Mouse (Mus musculus): ENCODE results near the gene Gtf3c3. TPM values are rescaled to one million over a fixed set of nuclear protein-coding genes. Genes with fewer than 3 reads are reported as not detected.

Gtf3c3 gene
- polyA plus RNA-seq, 1 experiment from 2014 or later = 34.5 TPM

- 88% methylated on average over 4 of the region's 4 CpGs for WGBS
- Histone ChIP-seq H3K4me2 (replicated peaks; ENCODE audit: low read depth, low read length) (no peak overlapping the region), H3K9me3 (ENCODE audit: control insufficient read depth, low read length) (no peaks in the 10 kb centered on the region), H3K4me1 (replicated peaks; ENCODE audit: control insufficient read depth, insufficient read depth, low read length) (no peaks in the 10 kb centered on the region), H3K9ac (ENCODE audit: low read depth, low read length) (no peak overlapping the region), H3K27me3 (ENCODE audit: control insufficient read depth, insufficient read depth, low read length) (no peaks in the 10 kb centered on the region), H3K36me3 (ENCODE audit: control insufficient read depth, insufficient read depth, low read length) (no peaks in the 10 kb centered on the region), H3K4me3 (ENCODE audit: low read depth, low read length) (no peak overlapping the region), H3K27ac (ENCODE audit: low read depth, low read length) (no peak overlapping the region)
- DNase-seq (ENCODE audit: low spot score) = no peak
- ATAC-seq (ENCODE audit: low FRiP score) = no peak
Observed at GRCm38 (mm10) chr1:54422195-54422750, 16.5 kb downstream of the Gtf3c3 start.

- Histone ChIP-seq H3K4me2 (replicated peaks; ENCODE audit: low read depth, low read length) (no peak overlapping the region), H3K36me3 (ENCODE audit: control insufficient read depth, insufficient read depth, low read length) (no peaks in the 10 kb centered on the region), H3K9ac (ENCODE audit: low read depth, low read length) (no peak overlapping the region), H3K4me1 (replicated peaks; ENCODE audit: control insufficient read depth, insufficient read depth, low read length) (no peaks in the 10 kb centered on the region), H3K4me3 (ENCODE audit: low read depth, low read length) (no peak overlapping the region), H3K27ac (ENCODE audit: low read depth, low read length) (no peak overlapping the region), H3K27me3 (ENCODE audit: control insufficient read depth, insufficient read depth, low read length) (no peaks in the 10 kb centered on the region), H3K9me3 (ENCODE audit: control insufficient read depth, low read length) (no peaks in the 10 kb centered on the region)
- WGBS = 93% methylated on average over 3 of the region's 3 CpGs
- no peak for DNase-seq (ENCODE audit: low spot score)
- ATAC-seq (ENCODE audit: low FRiP score) = no peak
Observed at GRCm38 (mm10) chr1:54421670-54422069, 17.1 kb downstream of the Gtf3c3 start.

- Histone ChIP-seq H3K9me3 (ENCODE audit: control insufficient read depth, low read length) (no peaks in the 10 kb centered on the region), H3K36me3 (ENCODE audit: control insufficient read depth, insufficient read depth, low read length) (peaks cover 2% of the 10 kb centered on the region; the same call in 1 of the 2 replicates), H3K4me3 (ENCODE audit: low read depth, low read length) (no peak overlapping the region), H3K27me3 (ENCODE audit: control insufficient read depth, insufficient read depth, low read length) (no peaks in the 10 kb centered on the region), H3K4me2 (replicated peaks; ENCODE audit: low read depth, low read length) (no peak overlapping the region), H3K9ac (ENCODE audit: low read depth, low read length) (no peak overlapping the region), H3K27ac (ENCODE audit: low read depth, low read length) (no peak overlapping the region), H3K4me1 (replicated peaks; ENCODE audit: control insufficient read depth, insufficient read depth, low read length) (no peaks in the 10 kb centered on the region)
- ATAC-seq (ENCODE audit: low FRiP score) = no peak
- DNase-seq (ENCODE audit: low spot score) = no peak
Observed at GRCm38 (mm10) chr1:54402736-54403135, 36.0 kb downstream of the Gtf3c3 start.

- Histone ChIP-seq H3K9me3 (ENCODE audit: control insufficient read depth, low read length) (no peaks in the 10 kb centered on the region), H3K4me1 (replicated peaks; ENCODE audit: control insufficient read depth, insufficient read depth, low read length) (no peaks in the 10 kb centered on the region), H3K27ac (ENCODE audit: low read depth, low read length) (no peak overlapping the region), H3K27me3 (ENCODE audit: control insufficient read depth, insufficient read depth, low read length) (no peaks in the 10 kb centered on the region), H3K9ac (ENCODE audit: low read depth, low read length) (no peak overlapping the region), H3K36me3 (ENCODE audit: control insufficient read depth, insufficient read depth, low read length) (no peaks in the 10 kb centered on the region), H3K4me2 (replicated peaks; ENCODE audit: low read depth, low read length) (no peak overlapping the region), H3K4me3 (ENCODE audit: low read depth, low read length) (no peak overlapping the region)
- ATAC-seq (ENCODE audit: low FRiP score) (no peak), DNase-seq (ENCODE audit: low spot score) (no peak)
- 33% methylated on average over 1 of the region's 1 CpGs for WGBS
Observed at GRCm38 (mm10) chr1:54384221-54384620, 54.5 kb downstream of the Gtf3c3 start.

- Histone ChIP-seq H3K4me2 (replicated peaks; ENCODE audit: low read depth, low read length) (no peak overlapping the region), H3K9ac (ENCODE audit: low read depth, low read length) (no peak overlapping the region), H3K4me3 (ENCODE audit: low read depth, low read length) (no peak overlapping the region), H3K4me1 (replicated peaks; ENCODE audit: control insufficient read depth, insufficient read depth, low read length) (no peaks in the 10 kb centered on the region), H3K27ac (ENCODE audit: low read depth, low read length) (no peak overlapping the region), H3K9me3 (ENCODE audit: control insufficient read depth, low read length) (no peaks in the 10 kb centered on the region), H3K36me3 (ENCODE audit: control insufficient read depth, insufficient read depth, low read length) (no peaks in the 10 kb centered on the region), H3K27me3 (ENCODE audit: control insufficient read depth, insufficient read depth, low read length) (no peaks in the 10 kb centered on the region)
- 90% methylated on average over 9 of the region's 9 CpGs for WGBS
- DNase-seq (ENCODE audit: low spot score) (peak; percentile 69), ATAC-seq (ENCODE audit: low FRiP score) (peak; percentile 47)
Observed at GRCm38 (mm10) chr1:54380978-54381914, 57.5 kb downstream of the Gtf3c3 start.

GRCm38 (mm10) chr1:54377506-54378051 lies 61.2 kb downstream of the Gtf3c3 start:
- ATAC-seq (ENCODE audit: low FRiP score) = no peak

GRCm38 (mm10) chr1:54356566-54356965 lies 82.2 kb downstream of the Gtf3c3 start:
- H3K9me3 ChIP-seq (ENCODE audit: control insufficient read depth, low read length) = no peaks in the 10 kb centered on the region

More at GRCm38 (mm10) chr1:54377506-54378051, 61.2 kb downstream of the Gtf3c3 start:
- H3K36me3 ChIP-seq (ENCODE audit: control insufficient read depth, insufficient read depth, low read length) = no peaks in the 10 kb centered on the region
- H3K4me2 ChIP-seq (replicated peaks; ENCODE audit: low read depth, low read length) = no peak overlapping the region
- H3K9me3 ChIP-seq (ENCODE audit: control insufficient read depth, low read length) = no peaks in the 10 kb centered on the region
- H3K27me3 ChIP-seq (ENCODE audit: control insufficient read depth, insufficient read depth, low read length) = no peaks in the 10 kb centered on the region
- H3K27ac ChIP-seq (ENCODE audit: low read depth, low read length) = no peak overlapping the region
- H3K4me1 ChIP-seq (replicated peaks; ENCODE audit: control insufficient read depth, insufficient read depth, low read length) = no peaks in the 10 kb centered on the region
- no peak overlapping the region for H3K9ac ChIP-seq (ENCODE audit: low read depth, low read length)
- DNase-seq (ENCODE audit: low spot score) = no peak
- no peak overlapping the region for H3K4me3 ChIP-seq (ENCODE audit: low read depth, low read length)

GRCm38 (mm10) chr1:54355485-54355884 lies 83.3 kb downstream of the Gtf3c3 start:
- Histone ChIP-seq H3K36me3 (ENCODE audit: control insufficient read depth, insufficient read depth, low read length) (no peaks in the 10 kb centered on the region), H3K9ac (ENCODE audit: low read depth, low read length) (no peak overlapping the region), H3K9me3 (ENCODE audit: control insufficient read depth, low read length) (no peaks in the 10 kb centered on the region), H3K4me3 (ENCODE audit: low read depth, low read length) (no peak overlapping the region), H3K27me3 (ENCODE audit: control insufficient read depth, insufficient read depth, low read length) (no peaks in the 10 kb centered on the region), H3K4me2 (replicated peaks; ENCODE audit: low read depth, low read length) (no peak overlapping the region), H3K4me1 (replicated peaks; ENCODE audit: control insufficient read depth, insufficient read depth, low read length) (no peaks in the 10 kb centered on the region), H3K27ac (ENCODE audit: low read depth, low read length) (no peak overlapping the region)
- 85% methylated on average over 5 of the region's 5 CpGs for WGBS
- DNase-seq (ENCODE audit: low spot score) (no peak), ATAC-seq (ENCODE audit: low FRiP score) (no peak)

More at GRCm38 (mm10) chr1:54356566-54356965, 82.2 kb downstream of the Gtf3c3 start:
- Histone ChIP-seq H3K4me1 (replicated peaks; ENCODE audit: control insufficient read depth, insufficient read depth, low read length) (no peaks in the 10 kb centered on the region), H3K36me3 (ENCODE audit: control insufficient read depth, insufficient read depth, low read length) (no peaks in the 10 kb centered on the region), H3K4me2 (replicated peaks; ENCODE audit: low read depth, low read length) (no peak overlapping the region), H3K27ac (ENCODE audit: low read depth, low read length) (no peak overlapping the region), H3K9ac (ENCODE audit: low read depth, low read length) (no peak overlapping the region), H3K27me3 (ENCODE audit: control insufficient read depth, insufficient read depth, low read length) (no peaks in the 10 kb centered on the region), H3K4me3 (ENCODE audit: low read depth, low read length) (no peak overlapping the region)
- no peak for ATAC-seq (ENCODE audit: low FRiP score)
- no peak for DNase-seq (ENCODE audit: low spot score)
- 92% methylated on average over 6 of the region's 6 CpGs for WGBS
